7 mouse cellular contexts compared by ENCODE assay signal in genomic region chr17:31330622-31331021, GRCm38 (mm10). TPM values are rescaled to one million over a fixed set of nuclear protein-coding genes. Genes with fewer than 3 reads are reported as not detected.
DNase-seq lines count a peak whose midpoint lies in the region; ATAC-seq lines count a peak whose summit lies in the region.

No protein-coding gene starts in this region.

- no peak for ATAC-seq in midbrain, embryonic 11.5 days (ENCODE audit: low FRiP score)
- no peak for ATAC-seq in midbrain, embryonic 16.5 days
- ATAC-seq in hindbrain, embryonic 14.5 days (ENCODE audit: low FRiP score) = no peak
- ATAC-seq in liver, embryonic 13.5 days (ENCODE audit: low read depth) = no peak

- H3K4me2 ChIP-seq in midbrain, embryonic 11.5 days = no peak overlapping the region
- H3K4me2 ChIP-seq in midbrain, embryonic 16.5 days (ENCODE audit: low read length) = no peak overlapping the region
- no peak overlapping the region for H3K4me2 ChIP-seq in hindbrain, embryonic 14.5 days (replicated peaks)
- no peak overlapping the region for H3K4me2 ChIP-seq in liver, embryonic 13.5 days

- DNase-seq in midbrain, embryonic 11.5 days (ENCODE audit: low spot score, missing footprints) = peak; percentile 94
- peak; percentile 94 for DNase-seq in ZHBTc4 (ENCODE audit: low read depth, low spot score)
- peak; percentile 47 to 81 for DNase-seq in cerebellum, postnatal 4 days (ENCODE audit: low spot score in 2 of 2)
- DNase-seq in hindbrain, embryonic 14.5 days (ENCODE audit: low spot score) = peak; percentile 66
- peak; percentile 50 for DNase-seq in liver, embryonic 13.5 days
- DNase-seq in retina, postnatal 7 days (ENCODE audit: low read depth, low spot score) = peak; percentile 67

- no peak overlapping the region for H3K4me3 ChIP-seq in midbrain, embryonic 11.5 days (ENCODE audit: low read depth, low read length)
- no peak overlapping the region for H3K4me3 ChIP-seq in midbrain, embryonic 16.5 days (ENCODE audit: low read depth, low read length)
- no peak overlapping the region for H3K4me3 ChIP-seq in hindbrain, embryonic 14.5 days (replicated peaks; ENCODE audit: low read length)
- no peak overlapping the region for H3K4me3 ChIP-seq in liver, embryonic 13.5 days (replicated peaks)

- no peak overlapping the region for H3K9ac ChIP-seq in midbrain, embryonic 11.5 days (ENCODE audit: low read length)
- no peak overlapping the region for H3K9ac ChIP-seq in midbrain, embryonic 16.5 days (ENCODE audit: low read depth, low read length)
- no peak overlapping the region for H3K9ac ChIP-seq in hindbrain, embryonic 14.5 days
- no peak overlapping the region for H3K9ac ChIP-seq in liver, embryonic 13.5 days

- no peak overlapping the region for H3K27ac ChIP-seq in midbrain, embryonic 11.5 days (ENCODE audit: low read depth, low read length)
- no peak overlapping the region for H3K27ac ChIP-seq in midbrain, embryonic 16.5 days (ENCODE audit: low read length)
- H3K27ac ChIP-seq in hindbrain, embryonic 14.5 days = no peak overlapping the region
- H3K27ac ChIP-seq in liver, embryonic 13.5 days = no peak overlapping the region

- no peaks in the 10 kb centered on the region for H3K9me3 ChIP-seq in midbrain, embryonic 11.5 days (ENCODE audit: control insufficient read depth, low read length)
- H3K9me3 ChIP-seq in midbrain, embryonic 16.5 days (replicated peaks; ENCODE audit: control insufficient read depth, low read length, poor library complexity, severe bottlenecking) = no peaks in the 10 kb centered on the region
- no peaks in the 10 kb centered on the region for H3K9me3 ChIP-seq in hindbrain, embryonic 14.5 days (ENCODE audit: control insufficient read depth, low read length)
- H3K9me3 ChIP-seq in liver, embryonic 13.5 days (replicated peaks) = no peaks in the 10 kb centered on the region

- H3K27me3 ChIP-seq in midbrain, embryonic 11.5 days (ENCODE audit: control insufficient read depth, insufficient read depth, low read length) = no peaks in the 10 kb centered on the region
- no peaks in the 10 kb centered on the region for H3K27me3 ChIP-seq in midbrain, embryonic 16.5 days (ENCODE audit: control insufficient read depth, insufficient read depth, low read depth, low read length)
- H3K27me3 ChIP-seq in hindbrain, embryonic 14.5 days (ENCODE audit: control insufficient read depth, insufficient read depth, low read length) = no peaks in the 10 kb centered on the region
- H3K27me3 ChIP-seq in liver, embryonic 13.5 days = no peaks in the 10 kb centered on the region

- WGBS in midbrain, embryonic 11.5 days = 46% methylated on average over 4 of the region's 4 CpGs
- 25% methylated on average over 4 of the region's 4 CpGs for WGBS in midbrain, embryonic 16.5 days
- WGBS in hindbrain, embryonic 14.5 days = 45% methylated on average over 4 of the region's 4 CpGs
- WGBS in liver, embryonic 13.5 days (ENCODE audit: insufficient replicate concordance) = 53% methylated on average over 4 of the region's 4 CpGs

- no peaks in the 10 kb centered on the region for H3K36me3 ChIP-seq in midbrain, embryonic 11.5 days (ENCODE audit: control insufficient read depth, insufficient read depth, low read length)
- H3K36me3 ChIP-seq in midbrain, embryonic 16.5 days (ENCODE audit: control insufficient read depth, insufficient read depth, low read length) = no peaks in the 10 kb centered on the region
- H3K36me3 ChIP-seq in hindbrain, embryonic 14.5 days (replicated peaks; ENCODE audit: control insufficient read depth, insufficient read depth) = no peaks in the 10 kb centered on the region; the same call in 1 of the 2 replicates
- no peaks in the 10 kb centered on the region for H3K36me3 ChIP-seq in liver, embryonic 13.5 days

- no peaks in the 10 kb centered on the region for H3K4me1 ChIP-seq in midbrain, embryonic 11.5 days (ENCODE audit: control insufficient read depth, insufficient read depth, low read length)
- no peaks in the 10 kb centered on the region; the same call in 1 of the 2 replicates for H3K4me1 ChIP-seq in midbrain, embryonic 16.5 days (ENCODE audit: control insufficient read depth, insufficient read depth, low read length)
- H3K4me1 ChIP-seq in hindbrain, embryonic 14.5 days (replicated peaks; ENCODE audit: control insufficient read depth, insufficient read depth, low read length) = peaks cover 12% of the 10 kb centered on the region; the same call in 1 of the 2 replicates
- peaks cover 4% of the 10 kb centered on the region; the same call in 1 of the 2 replicates for H3K4me1 ChIP-seq in liver, embryonic 13.5 days (replicated peaks)

RNA-seq across cellular contexts. Expression of gene Slc37a1, which starts 44.0 kb away (rescaled TPM):
- polyA plus RNA-seq in midbrain, embryonic 11.5 days (2014; fragmentation: Nextera tagmentation; extraction: Ambion mirVana) = 5.8 and 6.6 TPM in 2 replicates
- polyA plus RNA-seq in midbrain, embryonic 16.5 days (2015; fragmentation: Nextera tagmentation; extraction: Ambion mirVana) = 12.9 and 20.1 TPM in 2 replicates
- 10.4 and 11.6 TPM in 2 replicates for polyA plus RNA-seq in hindbrain, embryonic 14.5 days (2014; fragmentation: Nextera tagmentation; extraction: Ambion mirVana)
- polyA plus RNA-seq in liver, embryonic 13.5 days (2015; fragmentation: Nextera tagmentation; extraction: Ambion mirVana) = 2.9 and 3.9 TPM in 2 replicates

RNA-seq across cellular contexts. Expression of gene Rsph1, which starts 53.4 kb away (rescaled TPM):
- 0.63 and 1.7 TPM in 2 replicates for polyA plus RNA-seq in midbrain, embryonic 11.5 days (2014; fragmentation: Nextera tagmentation; extraction: Ambion mirVana)
- polyA plus RNA-seq in midbrain, embryonic 16.5 days (2015; fragmentation: Nextera tagmentation; extraction: Ambion mirVana) = 6.4 and 8.6 TPM in 2 replicates
- 3.5 and 5.0 TPM in 2 replicates for polyA plus RNA-seq in hindbrain, embryonic 14.5 days (2014; fragmentation: Nextera tagmentation; extraction: Ambion mirVana)
- 0.19 and 0.20 TPM in 2 replicates for polyA plus RNA-seq in liver, embryonic 13.5 days (2015; fragmentation: Nextera tagmentation; extraction: Ambion mirVana)

RNA-seq across cellular contexts. Expression of gene Pde9a, which starts 55.4 kb away (rescaled TPM):
- 23.4 and 23.5 TPM in 2 replicates for polyA plus RNA-seq in midbrain, embryonic 11.5 days (2014; fragmentation: Nextera tagmentation; extraction: Ambion mirVana)
- polyA plus RNA-seq in midbrain, embryonic 16.5 days (2015; fragmentation: Nextera tagmentation; extraction: Ambion mirVana) = 33.1 and 41.0 TPM in 2 replicates
- 31.1 and 32.6 TPM in 2 replicates for polyA plus RNA-seq in hindbrain, embryonic 14.5 days (2014; fragmentation: Nextera tagmentation; extraction: Ambion mirVana)
- 3.9 and 5.1 TPM in 2 replicates for polyA plus RNA-seq in liver, embryonic 13.5 days (2015; fragmentation: Nextera tagmentation; extraction: Ambion mirVana)
